Mouse (Mus musculus): ENCODE measurements at regions not wholly inside any gene's neighbourhood (a gene's known extent, or its start where the extent isn't known, plus 50 kb on each side); places are given as distances from the start of the nearest gene placed in this dataset.
"Not testable (repeated sequence)": the region's sequence is repeated elsewhere in the genome, so short reads cannot be mapped to it uniquely, and the experiment has no call there.

DNA sequence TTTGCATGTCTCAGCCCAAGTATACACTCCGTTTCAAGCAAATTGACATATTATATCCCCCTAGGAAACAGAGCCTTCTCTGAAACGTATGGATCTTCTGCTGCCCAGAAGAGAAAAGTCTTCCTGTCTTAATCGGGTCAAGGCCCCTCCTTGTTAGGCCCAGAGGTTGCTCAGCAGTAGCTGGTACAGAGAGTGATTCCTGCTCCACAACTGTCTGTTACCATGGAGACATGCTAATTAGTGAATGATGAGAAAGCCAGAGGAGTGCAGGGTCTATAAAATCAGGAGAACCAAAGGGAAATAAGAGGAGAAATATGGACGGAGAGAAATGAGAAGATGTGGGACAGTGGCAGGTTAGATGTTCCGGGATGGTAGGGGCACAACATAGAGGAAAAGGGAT, 86.8 kb downstream of the Pou4f1 start:
- Histone ChIP-seq H3K4me2 (ENCODE audit: low read depth) (no peak overlapping the region), H3K36me3 (replicated peaks; ENCODE audit: control insufficient read depth, insufficient read depth, low read depth) (no peaks in the 10 kb centered on the region), H3K4me1 (replicated peaks; ENCODE audit: control insufficient read depth in 2 of 2, insufficient read depth in 2 of 2, low read length in 1 of 2) (no peaks in the 10 kb centered on the region), H3K27me3 (ENCODE audit: control insufficient read depth, insufficient read depth, low read length) (no peaks in the 10 kb centered on the region), H3K4me3 (ENCODE audit: insufficient read depth in 1 of 2, low read depth in 2 of 2, low read length in 2 of 2) (no peak overlapping the region), H3K9me3 (ENCODE audit: control insufficient read depth, low read length) (no peaks in the 10 kb centered on the region), H3K9ac (replicated peaks) (no peak overlapping the region), H3K27ac (no peak overlapping the region)
- WGBS (ENCODE audit: insufficient replicate concordance): 55% methylated on average over 5 of the region's 5 CpGs
- no peak for DNase-seq (ENCODE audit: low read depth in 3 of 3, low spot score in 3 of 3)
- ATAC-seq (ENCODE audit: insufficient read depth): no peak
- no peak for TF ChIP-seq EP300 (IDR thresholded peaks at IDR 0.05; ENCODE audit: low read depth)
- no peak for TF ChIP-seq CTCF (IDR thresholded peaks at IDR 0.05; ENCODE audit: low read depth)

DNA sequence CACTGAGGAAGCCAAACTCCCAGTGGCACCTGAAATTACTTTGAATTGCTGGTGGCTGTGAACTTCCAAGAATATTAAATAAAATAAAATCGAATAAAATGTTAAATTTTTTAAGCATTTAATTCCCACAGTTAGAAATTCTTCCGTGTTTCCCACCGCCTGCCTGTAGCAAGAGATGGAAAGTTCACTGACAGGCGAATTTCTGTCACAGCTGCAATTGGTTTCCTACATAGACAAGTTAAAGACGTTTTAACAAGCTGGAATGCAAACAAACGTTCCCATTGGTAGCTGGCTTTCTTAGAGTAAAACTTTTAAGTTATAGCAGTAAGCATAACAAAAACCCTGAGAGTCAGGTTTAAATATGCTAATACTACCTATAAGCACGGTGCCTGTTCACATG, 95.0 kb downstream of the Pou4f1 start:
- 54% methylated on average over 7 of the region's 7 CpGs for WGBS (ENCODE audit: insufficient replicate concordance)
- H3K9ac ChIP-seq (replicated peaks): no peak overlapping the region
- H3K4me2 ChIP-seq (ENCODE audit: low read depth): no peak overlapping the region
- H3K36me3 ChIP-seq (replicated peaks; ENCODE audit: control insufficient read depth, insufficient read depth, low read depth): no peaks in the 10 kb centered on the region
- DNase-seq (ENCODE audit: low read depth in 3 of 3, low spot score in 3 of 3) (no peak), ATAC-seq (ENCODE audit: insufficient read depth) (no peak)
- no peaks in the 10 kb centered on the region for H3K4me1 ChIP-seq (replicated peaks; ENCODE audit: control insufficient read depth in 2 of 2, insufficient read depth in 2 of 2, low read length in 1 of 2)
- H3K27me3 ChIP-seq (ENCODE audit: control insufficient read depth, insufficient read depth, low read length): no peaks in the 10 kb centered on the region
- H3K4me3 ChIP-seq (ENCODE audit: insufficient read depth in 1 of 2, low read depth in 2 of 2, low read length in 2 of 2): no peak overlapping the region
- TF ChIP-seq CTCF (IDR thresholded peaks at IDR 0.05; ENCODE audit: low read depth): no peak
- no peak for TF ChIP-seq EP300 (IDR thresholded peaks at IDR 0.05; ENCODE audit: low read depth)
- H3K9me3 ChIP-seq (ENCODE audit: control insufficient read depth, low read length): no peaks in the 10 kb centered on the region
- H3K27ac ChIP-seq: no peak overlapping the region

DNA sequence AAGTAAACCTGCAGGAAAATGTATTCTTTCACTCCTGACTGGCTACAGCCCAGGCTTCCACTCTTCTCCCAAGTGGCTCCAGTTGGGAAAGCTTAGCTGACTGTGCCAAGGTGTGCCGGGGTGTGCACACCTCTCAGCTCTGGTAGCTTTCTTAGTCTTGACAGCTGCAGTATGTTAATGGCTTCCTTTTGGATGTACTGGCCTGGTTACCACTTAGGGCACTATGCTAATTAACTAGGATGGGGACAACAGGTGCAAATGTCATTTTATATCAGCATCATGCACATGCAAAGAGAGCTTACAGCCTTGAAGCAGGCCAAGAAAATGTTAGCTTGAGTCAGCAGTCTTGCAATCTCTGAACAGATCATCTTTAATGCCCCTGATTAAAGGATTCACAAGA, 111.2 kb downstream of the Pou4f1 start:
- no peak for ATAC-seq (ENCODE audit: insufficient read depth)
- Histone ChIP-seq H3K4me1 (replicated peaks; ENCODE audit: control insufficient read depth in 2 of 2, insufficient read depth in 2 of 2, low read length in 1 of 2) (no peaks in the 10 kb centered on the region), H3K9me3 (ENCODE audit: control insufficient read depth, low read length) (no peaks in the 10 kb centered on the region), H3K4me2 (ENCODE audit: low read depth) (no peak overlapping the region), H3K27ac (no peak overlapping the region), H3K9ac (replicated peaks) (no peak overlapping the region), H3K36me3 (replicated peaks; ENCODE audit: control insufficient read depth, insufficient read depth, low read depth) (no peaks in the 10 kb centered on the region), H3K27me3 (ENCODE audit: control insufficient read depth, insufficient read depth, low read length) (no peaks in the 10 kb centered on the region), H3K4me3 (ENCODE audit: insufficient read depth in 1 of 2, low read depth in 2 of 2, low read length in 2 of 2) (no peak overlapping the region)
- DNase-seq (ENCODE audit: low read depth in 3 of 3, low spot score in 3 of 3): no peak
- 60% methylated on average over 1 of the region's 1 CpGs for WGBS (ENCODE audit: insufficient replicate concordance)
- TF ChIP-seq CTCF (IDR thresholded peaks at IDR 0.05; ENCODE audit: low read depth): no peak
- TF ChIP-seq EP300 (IDR thresholded peaks at IDR 0.05; ENCODE audit: low read depth): no peak

DNA sequence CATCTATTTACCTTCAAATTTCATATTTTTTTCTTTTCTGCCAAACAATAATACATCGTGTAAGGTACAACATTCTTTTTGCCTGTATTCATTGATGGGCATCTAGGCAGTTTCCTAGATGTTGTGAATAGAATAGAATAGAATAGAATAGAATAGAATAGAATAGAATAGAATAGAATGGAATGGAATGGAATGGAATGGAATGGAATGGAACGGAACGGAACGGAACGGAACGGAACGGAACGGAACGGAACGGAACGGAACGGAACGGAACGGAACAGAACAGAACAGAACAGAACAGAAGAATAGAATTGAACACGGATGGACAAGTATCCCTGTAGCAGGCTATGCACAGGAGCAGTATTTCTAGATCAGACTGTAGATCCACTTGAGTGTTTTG, 131.0 kb downstream of the Pou4f1 start:
- not testable (repeated sequence) for H3K4me2 ChIP-seq (ENCODE audit: low read depth); H3K27ac ChIP-seq; H3K27me3 ChIP-seq (ENCODE audit: control insufficient read depth, insufficient read depth, low read length); H3K4me1 ChIP-seq (replicated peaks; ENCODE audit: control insufficient read depth in 2 of 2, insufficient read depth in 2 of 2, low read length in 1 of 2); ATAC-seq (ENCODE audit: insufficient read depth); H3K4me3 ChIP-seq (ENCODE audit: insufficient read depth in 1 of 2, low read depth in 2 of 2, low read length in 2 of 2); H3K36me3 ChIP-seq (replicated peaks; ENCODE audit: control insufficient read depth, insufficient read depth, low read depth); H3K9ac ChIP-seq (replicated peaks); H3K9me3 ChIP-seq (ENCODE audit: control insufficient read depth, low read length)
- WGBS (ENCODE audit: insufficient replicate concordance): 79% methylated on average over 15 of the region's 15 CpGs
- DNase-seq (ENCODE audit: low read depth in 3 of 3, low spot score in 3 of 3): peak in 1 of 3 experiments; percentile 17

DNA sequence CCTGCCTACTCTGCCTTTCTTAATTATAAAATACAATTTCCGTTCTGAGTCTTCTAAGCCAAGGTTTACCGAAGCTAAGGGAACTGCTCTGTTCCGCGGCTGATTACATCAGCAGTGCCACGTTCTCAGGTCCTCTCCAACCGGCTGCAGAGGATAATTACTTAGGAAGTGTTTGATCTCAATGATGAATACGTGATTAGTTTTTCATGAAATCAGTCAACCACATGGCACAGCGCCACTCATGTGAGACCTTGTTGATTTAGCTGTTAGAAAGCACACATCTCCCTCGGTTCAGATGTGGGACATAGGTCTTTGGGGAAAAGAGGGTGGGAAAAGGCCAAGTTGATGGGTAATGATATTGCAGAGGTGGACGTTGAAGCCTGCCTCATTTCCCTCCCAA, 141.7 kb downstream of the Pou4f1 start:
- no peaks in the 10 kb centered on the region for H3K9me3 ChIP-seq (ENCODE audit: control insufficient read depth, low read length)
- 64% methylated on average over 10 of the region's 10 CpGs for whole genome bisulfite sequencing (ENCODE audit: insufficient replicate concordance)
- no peaks in the 10 kb centered on the region for H3K36me3 ChIP-seq (replicated peaks; ENCODE audit: control insufficient read depth, insufficient read depth, low read depth)
- H3K4me3 ChIP-seq (ENCODE audit: insufficient read depth in 1 of 2, low read depth in 2 of 2, low read length in 2 of 2): no peak overlapping the region
- H3K9ac ChIP-seq (replicated peaks): no peak overlapping the region
- no peak overlapping the region for H3K4me2 ChIP-seq (ENCODE audit: low read depth)
- DNase-seq (ENCODE audit: low read depth in 3 of 3, low spot score in 3 of 3): no peak
- no peaks in the 10 kb centered on the region for H3K27me3 ChIP-seq (ENCODE audit: control insufficient read depth, insufficient read depth, low read length)
- H3K27ac ChIP-seq: no peak overlapping the region
- H3K4me1 ChIP-seq (replicated peaks; ENCODE audit: control insufficient read depth in 2 of 2, insufficient read depth in 2 of 2, low read length in 1 of 2): no peaks in the 10 kb centered on the region
- no peak for ATAC-seq (ENCODE audit: insufficient read depth)
- TF ChIP-seq EP300 (IDR thresholded peaks at IDR 0.05; ENCODE audit: low read depth) (no peak), CTCF (IDR thresholded peaks at IDR 0.05; ENCODE audit: low read depth) (no peak)

DNA sequence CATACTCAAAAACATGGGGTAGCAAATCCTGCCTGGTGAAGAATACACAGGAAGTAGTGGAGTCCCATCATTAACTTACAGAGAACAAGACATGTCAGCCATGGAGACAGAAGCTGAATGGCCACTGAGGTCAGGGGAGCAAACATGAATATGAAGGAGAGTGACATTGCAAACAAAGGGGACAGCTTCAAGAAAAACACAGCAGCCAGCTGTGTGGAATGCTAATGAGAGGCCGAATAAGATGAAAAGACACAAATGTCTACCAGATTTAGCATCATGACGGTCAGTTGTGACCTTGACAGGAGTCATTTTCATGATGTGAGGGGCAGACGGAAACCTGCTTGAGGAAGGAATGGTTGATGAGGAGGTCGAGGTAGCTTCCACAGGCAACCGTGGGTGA, 167.7 kb downstream of the Pou4f1 start:
- Histone ChIP-seq H3K27ac (no peak overlapping the region), H3K4me1 (replicated peaks; ENCODE audit: control insufficient read depth in 2 of 2, insufficient read depth in 2 of 2, low read length in 1 of 2) (no peaks in the 10 kb centered on the region), H3K9ac (replicated peaks) (no peak overlapping the region), H3K4me2 (ENCODE audit: low read depth) (no peak overlapping the region), H3K9me3 (ENCODE audit: control insufficient read depth, low read length) (no peaks in the 10 kb centered on the region), H3K36me3 (replicated peaks; ENCODE audit: control insufficient read depth, insufficient read depth, low read depth) (no peaks in the 10 kb centered on the region), H3K27me3 (ENCODE audit: control insufficient read depth, insufficient read depth, low read length) (no peaks in the 10 kb centered on the region), H3K4me3 (ENCODE audit: insufficient read depth in 1 of 2, low read depth in 2 of 2, low read length in 2 of 2) (no peak overlapping the region)
- WGBS (ENCODE audit: insufficient replicate concordance): 55% methylated on average over 5 of the region's 5 CpGs
- no peak for DNase-seq (ENCODE audit: low read depth in 3 of 3, low spot score in 3 of 3)
- ATAC-seq (ENCODE audit: insufficient read depth): no peak
- TF ChIP-seq EP300 (IDR thresholded peaks at IDR 0.05; ENCODE audit: low read depth) (no peak), CTCF (IDR thresholded peaks at IDR 0.05; ENCODE audit: low read depth) (no peak)
